Mouse (Mus musculus) kidney, embryonic 16.5 days (tissue): ENCODE data around the gene Nol9. TPM values are rescaled to one million over a fixed set of nuclear protein-coding genes. Genes with fewer than 3 reads are reported as not detected.

ENCODE experiments used
- ATAC-seq: fragments of 200-750 bp; cut with Nextera tagmentation; 2 replicates; pipeline ENCODE4 v1.8.0; 2017; ENCODE audit warnings: moderate TSS enrichment; ENCODE audit not compliant: low FRiP score, low TSS enrichment
- H3K27ac ChIP-seq: fragments of 300-500 bp; sonication (generic); 2 replicates; pipeline ENCODE4 v1.5.1; 2014; ENCODE audit warnings: low read length
- H3K27me3 ChIP-seq: fragments of 300-500 bp; sonication (generic); 2 replicates; pipeline ENCODE4 v1.6.1; 2014; ENCODE audit warnings: low read length, control low read depth, mixed read lengths; ENCODE audit not compliant: insufficient read depth
- H3K36me3 ChIP-seq: fragments of 300-500 bp; sonication (generic); 2 replicates; pipeline ENCODE4 v1.6.1; 2014; ENCODE audit warnings: low read length, control low read depth, mixed read lengths; ENCODE audit not compliant: insufficient read depth
- H3K4me1 ChIP-seq: fragments of 300-500 bp; sonication (generic); 2 replicates; pipeline ENCODE4 v1.6.1; 2014; ENCODE audit warnings: low read length, control low read depth, mixed read lengths; ENCODE audit not compliant: insufficient read depth
- H3K4me2 ChIP-seq: fragments of 300-500 bp; sonication (generic); replicated peaks from 2 replicates; pipeline ENCODE4 v1.6.1; 2014; ENCODE audit warnings: low read depth, low read length
- H3K4me3 ChIP-seq: fragments of 300-500 bp; sonication (generic); 2 replicates; pipeline ENCODE4 v1.5.1; 2014; ENCODE audit warnings: mild to moderate bottlenecking, low read length
- H3K9ac ChIP-seq: fragments of 300-500 bp; sonication (generic); replicated peaks from 2 replicates; pipeline ENCODE4 v1.6.1; 2014; ENCODE audit warnings: low read length
- H3K9me3 ChIP-seq: fragments of 300-500 bp; sonication (generic); 2 replicates; pipeline ENCODE4 v1.6.1; 2016; ENCODE audit warnings: low read length, control low read depth
- WGBS: fragments of 180-500 bp; shearing (Covaris S2); extraction: QIAGEN DNeasy Blood & Tissue Kit; methylation state at CpG from one replicate; pipeline ENCODE4 v1.1.7; 2014; 5-methylcytosine and 5-hydroxymethylcytosine counted together
- polyA plus RNA-seq: library from polyadenylated mRNA; unstranded; fragments of >200 nt; fragmentation: Nextera tagmentation; extraction: Ambion mirVana; gene quantifications from 2 replicates; pipeline ENCODE4 v1.2.1, GENCODE M21; 2015

The Nol9 gene
- polyA plus RNA-seq, 1 experiment from 2014 or later: 31.7 TPM

DNA sequence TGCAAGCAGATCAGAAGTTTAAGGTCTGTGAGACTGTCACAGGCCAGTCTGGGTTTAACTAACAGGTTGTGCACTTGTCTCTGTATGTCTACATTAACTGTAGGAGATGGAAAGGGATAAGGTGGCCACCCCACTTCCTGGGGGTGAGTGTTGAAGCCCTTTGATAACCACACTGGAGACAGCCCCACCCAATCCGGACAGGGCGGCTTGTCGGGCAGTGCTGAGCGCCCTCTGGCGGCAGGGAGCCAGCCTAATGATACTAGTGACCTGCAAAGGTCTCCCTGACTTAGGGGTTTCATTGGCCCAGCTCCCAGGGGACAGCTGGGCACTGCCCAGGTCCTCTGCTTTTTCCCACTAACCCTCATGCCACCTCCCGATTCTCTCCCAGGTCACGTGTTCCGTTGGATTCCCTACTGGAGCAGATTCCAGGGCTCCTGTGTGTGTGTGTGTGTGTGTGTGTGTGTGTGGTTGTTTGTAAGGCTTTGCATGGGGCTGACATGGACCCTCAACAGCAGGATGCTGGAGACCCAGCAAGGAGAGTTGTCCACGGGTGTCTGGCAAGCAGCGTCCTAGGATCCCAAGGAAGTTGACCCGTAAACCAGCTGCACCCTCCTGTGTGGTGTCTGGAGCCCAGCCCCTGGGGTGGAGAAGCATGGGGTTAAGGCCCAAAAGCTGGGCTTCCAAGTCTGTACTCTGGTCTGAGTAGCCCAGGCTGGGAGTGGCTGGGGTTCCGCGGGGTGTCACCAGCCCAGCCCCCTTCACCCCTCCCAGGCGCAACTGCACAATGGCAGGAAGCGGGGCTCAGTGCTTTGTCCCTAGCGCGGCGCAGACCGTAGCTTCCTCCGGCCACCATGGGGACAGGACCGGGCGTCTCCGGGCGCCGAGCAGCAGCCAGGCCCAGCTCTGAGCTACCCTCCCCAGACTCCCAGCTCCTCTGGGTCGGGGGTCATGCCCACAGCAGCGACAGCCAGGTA is 57.1 kb downstream of the Nol9 start:
- Histone ChIP-seq H3K4me3 (peak overlapping the region; percentile 39), H3K9me3 (no peaks in the 10 kb centered on the region), H3K4me2 (0 out of 2 replicates have a peak overlapping the region, but pooled peaks have one; percentile 26), H3K9ac (peak overlapping the region; percentile 50), H3K36me3 (no peaks in the 10 kb centered on the region), H3K27me3 (no peaks in the 10 kb centered on the region), H3K4me1 (peaks cover 34% of the 10 kb centered on the region), H3K27ac (peak overlapping the region; percentile 48; the same call in 1 of the 2 replicates)
- peak; percentile 41 for ATAC-seq
- 33% methylated on average over 27 of the region's 27 CpGs for WGBS

DNA sequence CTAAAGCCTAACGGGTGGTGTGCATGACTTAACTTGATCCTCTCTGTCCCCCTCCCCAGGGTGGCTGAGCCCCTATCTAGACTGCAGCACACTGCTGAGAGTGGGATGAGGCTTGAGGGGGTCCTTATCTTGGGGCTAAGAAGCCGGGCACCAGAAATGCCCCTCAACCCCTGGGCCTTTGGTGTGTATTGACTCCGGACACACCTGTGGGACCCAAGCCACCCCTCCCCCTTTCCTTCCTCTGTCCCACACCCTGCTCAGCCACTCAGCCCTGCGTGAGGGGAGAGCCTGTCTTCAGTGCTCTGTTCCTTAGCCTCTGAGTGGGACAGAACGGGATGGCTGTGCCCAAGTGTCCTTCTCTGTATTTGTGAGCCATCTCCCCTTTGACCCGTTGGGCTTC is 57.8 kb downstream of the Nol9 start:
- Histone ChIP-seq H3K27ac (peak overlapping the region; percentile 48; the same call in 1 of the 2 replicates), H3K9me3 (no peaks in the 10 kb centered on the region), H3K4me1 (peaks cover 41% of the 10 kb centered on the region), H3K36me3 (peaks cover under 1% of the 10 kb centered on the region; the same call in 1 of the 2 replicates), H3K4me3 (peak overlapping the region; percentile 39), H3K27me3 (no peaks in the 10 kb centered on the region), H3K9ac (peak overlapping the region; percentile 50), H3K4me2 (peak overlapping the region; percentile 26; the same call in 1 of the 2 replicates)
- 53% methylated on average over 6 of the region's 6 CpGs for WGBS
- no peak; the same call in 1 of the 2 replicates for ATAC-seq

DNA sequence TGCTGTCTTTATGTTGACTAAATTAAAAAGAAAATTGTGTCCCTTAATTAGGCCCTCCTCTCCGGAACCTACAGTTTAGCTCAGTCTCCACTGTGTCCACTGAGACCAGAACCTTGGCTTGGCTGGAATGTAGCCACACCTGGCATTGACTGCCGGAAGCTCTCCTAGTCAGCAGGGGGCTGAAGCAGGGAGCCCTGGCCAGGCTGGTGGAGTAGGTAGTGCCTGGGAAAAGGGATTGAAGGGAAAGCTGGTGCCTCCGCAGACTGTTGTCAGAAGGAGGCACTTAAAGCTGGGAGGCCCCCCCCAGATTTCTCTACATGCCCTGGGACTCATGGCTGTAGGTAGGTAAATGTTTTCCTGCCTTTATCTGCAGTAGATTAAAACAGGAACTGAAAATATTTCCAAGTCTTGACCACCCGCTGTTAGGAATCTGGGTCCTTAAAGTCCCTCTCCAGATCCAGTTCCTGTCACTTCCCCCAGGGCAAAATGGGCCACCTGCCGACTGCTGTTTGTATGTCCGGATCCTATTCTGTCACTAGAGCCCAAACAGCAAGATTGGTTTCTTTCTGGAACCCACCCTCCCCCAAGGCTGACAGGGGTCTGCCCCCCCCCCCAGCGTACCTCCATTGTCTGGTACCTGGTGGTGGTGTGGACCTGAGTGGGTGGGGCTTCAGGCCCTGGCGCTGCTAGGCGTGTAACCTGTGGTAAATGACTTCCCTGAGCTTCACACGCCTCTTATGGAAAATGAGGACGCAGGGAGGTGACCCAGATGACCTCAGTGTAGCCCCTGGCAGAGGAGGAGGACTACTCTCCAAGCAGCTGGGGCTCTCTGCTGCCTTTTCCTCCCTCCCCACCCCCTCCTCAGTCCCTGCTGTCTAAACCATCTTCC is 59.0 kb downstream of the Nol9 start:
- H3K9me3 ChIP-seq: no peaks in the 10 kb centered on the region
- H3K9ac ChIP-seq: no peak overlapping the region; the same call in 1 of the 2 replicates
- H3K27ac ChIP-seq: no peak overlapping the region
- 39% methylated on average over 11 of the region's 11 CpGs for WGBS
- peak overlapping the region; percentile 14 for H3K4me2 ChIP-seq
- no peaks in the 10 kb centered on the region for H3K27me3 ChIP-seq
- no peak for ATAC-seq
- peaks cover 12% of the 10 kb centered on the region; the same call in 1 of the 2 replicates for H3K36me3 ChIP-seq
- H3K4me3 ChIP-seq: peak overlapping the region; percentile 39; the same call in 1 of the 2 replicates
- H3K4me1 ChIP-seq: peaks cover 40% of the 10 kb centered on the region

DNA sequence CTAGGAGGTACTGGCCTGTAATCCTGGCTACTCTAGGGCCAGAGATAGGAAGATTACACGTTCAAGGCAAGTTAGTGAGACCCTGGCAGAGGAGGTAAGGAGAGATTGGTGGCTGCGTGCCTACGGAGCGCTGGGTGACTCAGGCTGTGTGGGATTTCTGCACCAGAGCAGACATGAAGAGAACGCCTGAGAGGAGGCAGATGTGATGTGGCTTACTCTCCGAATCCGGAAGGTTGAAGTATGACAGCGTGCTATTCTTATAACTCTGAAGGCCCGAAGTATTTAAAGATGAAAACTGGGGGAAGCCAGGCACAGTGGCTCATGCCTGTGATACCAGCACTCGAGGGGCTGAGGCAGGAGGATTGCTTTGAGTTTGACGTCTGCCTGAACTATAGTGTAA is 61.4 kb downstream of the Nol9 start:
- Histone ChIP-seq H3K4me1 (peaks cover 40% of the 10 kb centered on the region), H3K9ac (peak overlapping the region; percentile 39; the same call in 1 of the 2 replicates), H3K27me3 (no peaks in the 10 kb centered on the region), H3K36me3 (peaks cover 27% of the 10 kb centered on the region), H3K4me3 (no peak overlapping the region), H3K27ac (peak overlapping the region; percentile 74), H3K9me3 (no peaks in the 10 kb centered on the region), H3K4me2 (0 out of 2 replicates have a peak overlapping the region, but pooled peaks have one; percentile 2)
- WGBS: 50% methylated on average over 11 of the region's 11 CpGs
- ATAC-seq: no peak

DNA sequence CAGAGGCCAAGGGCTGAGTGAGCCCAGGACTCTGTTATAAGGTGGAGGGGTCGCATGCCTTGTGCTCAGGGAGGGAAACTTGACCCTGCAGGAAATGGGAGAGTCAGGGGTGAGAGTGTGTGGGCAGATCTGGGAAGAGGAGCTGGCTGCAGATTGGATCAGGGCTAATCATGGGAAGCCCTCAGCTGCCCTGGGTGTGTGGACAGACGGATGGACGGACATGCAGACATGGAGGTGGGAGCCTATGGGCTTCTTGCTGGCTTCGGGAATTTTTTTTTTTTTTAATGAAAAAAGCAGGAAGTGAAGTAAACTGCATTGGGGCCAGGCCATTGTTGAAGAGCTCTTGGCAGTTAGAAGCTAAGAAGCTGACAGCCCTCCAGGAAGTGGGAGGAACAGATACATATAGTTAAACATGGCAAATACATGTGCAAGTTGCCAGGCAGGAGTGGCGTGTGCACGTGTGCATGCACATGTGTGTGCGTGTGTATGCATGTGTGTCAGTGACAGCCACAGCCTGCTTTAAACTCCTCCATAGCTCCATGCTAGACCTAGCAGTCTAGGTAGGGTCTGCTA is 62.0 kb downstream of the Nol9 start:
- Histone ChIP-seq H3K4me1 (peaks cover 40% of the 10 kb centered on the region), H3K36me3 (peaks cover 32% of the 10 kb centered on the region), H3K9me3 (no peaks in the 10 kb centered on the region), H3K4me2 (0 out of 2 replicates have a peak overlapping the region, but pooled peaks have one; percentile 2), H3K27ac (peak overlapping the region; percentile 74), H3K4me3 (no peak overlapping the region), H3K9ac (peak overlapping the region; percentile 39; the same call in 1 of the 2 replicates), H3K27me3 (no peaks in the 10 kb centered on the region)
- 34% methylated on average over 7 of the region's 7 CpGs for WGBS
- peak; percentile 17; the same call in 1 of the 2 replicates for ATAC-seq

DNA sequence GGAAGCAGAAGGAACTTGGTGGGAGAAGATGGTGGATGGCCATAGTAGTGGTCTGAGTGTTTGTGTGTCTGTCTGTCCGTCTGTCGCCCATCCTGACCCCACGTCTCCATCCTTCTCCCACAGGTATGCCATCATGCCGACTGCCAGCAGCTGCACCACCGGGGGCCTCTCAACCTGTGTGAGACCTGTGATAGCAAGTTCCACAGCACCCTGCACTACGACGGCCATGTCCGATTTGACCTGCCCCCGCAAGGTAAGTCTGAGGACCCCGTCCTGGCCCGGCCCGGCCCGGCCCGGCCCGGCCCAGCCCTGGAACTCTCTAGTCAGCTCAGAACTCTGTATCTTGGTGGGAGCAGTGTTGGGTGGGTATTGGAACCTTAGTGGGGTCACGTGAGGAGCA is 62.8 kb downstream of the Nol9 start:
- H3K9me3 ChIP-seq: no peaks in the 10 kb centered on the region
- H3K4me3 ChIP-seq: no peak overlapping the region
- H3K4me2 ChIP-seq: no peak overlapping the region
- no peak for ATAC-seq
- H3K36me3 ChIP-seq: peaks cover 37% of the 10 kb centered on the region
- H3K4me1 ChIP-seq: peaks cover 43% of the 10 kb centered on the region
- H3K9ac ChIP-seq: no peak overlapping the region
- 90% methylated on average over 16 of the region's 16 CpGs for WGBS
- peak overlapping the region; percentile 74; the same call in 1 of the 2 replicates for H3K27ac ChIP-seq
- H3K27me3 ChIP-seq: no peaks in the 10 kb centered on the region

DNA sequence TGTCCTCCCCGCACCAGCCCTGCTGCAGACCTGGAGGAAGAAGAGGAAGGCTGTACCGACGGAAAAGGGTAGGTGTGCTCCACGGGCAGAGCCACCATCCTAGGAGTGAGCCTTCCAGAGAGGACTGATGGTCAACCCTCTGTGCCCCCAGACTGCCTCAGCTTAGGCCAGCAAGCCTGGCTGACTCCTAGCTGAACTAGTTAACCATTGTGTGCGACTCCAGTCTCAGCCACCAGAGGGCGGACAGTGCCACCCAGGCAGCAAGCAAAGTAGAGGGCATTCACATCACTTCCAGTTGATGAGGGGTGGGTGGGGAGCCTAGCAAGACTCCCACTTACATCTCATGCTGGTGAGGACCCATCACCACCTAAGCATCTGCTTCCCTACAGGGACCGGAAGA is 63.9 kb downstream of the Nol9 start:
- peaks cover 39% of the 10 kb centered on the region for H3K36me3 ChIP-seq
- WGBS: 43% methylated on average over 7 of the region's 7 CpGs

DNA sequence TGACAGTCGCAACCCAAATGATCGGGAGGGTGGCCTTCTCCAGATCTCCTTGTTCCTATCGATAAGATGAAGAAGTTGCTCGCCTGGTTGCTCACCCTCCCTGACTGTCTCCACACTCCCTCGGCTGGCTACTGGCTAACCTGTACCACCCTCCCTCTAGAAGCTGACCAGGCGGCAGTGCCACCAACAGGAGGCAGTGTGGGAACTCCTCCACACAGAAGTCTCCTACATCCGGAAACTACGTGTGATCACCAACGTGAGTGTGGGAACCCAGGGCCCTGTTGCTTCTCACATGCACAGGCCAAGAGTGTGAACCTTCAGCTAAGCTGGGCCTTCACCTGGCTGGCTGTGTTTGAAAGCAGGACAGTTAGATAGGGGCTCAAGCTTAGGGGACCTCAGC is 67.6 kb downstream of the Nol9 start:
- peak overlapping the region; percentile 76 for H3K27ac ChIP-seq
- H3K4me1 ChIP-seq: peaks cover 37% of the 10 kb centered on the region
- ATAC-seq: no peak
- H3K9me3 ChIP-seq: no peaks in the 10 kb centered on the region
- H3K4me2 ChIP-seq: peak overlapping the region; percentile 72; the same call in 1 of the 2 replicates
- no peaks in the 10 kb centered on the region for H3K27me3 ChIP-seq
- H3K4me3 ChIP-seq: no peak overlapping the region
- WGBS: 62% methylated on average over 9 of the region's 9 CpGs
- peaks cover 51% of the 10 kb centered on the region for H3K36me3 ChIP-seq
- no peak overlapping the region; the same call in 1 of the 2 replicates for H3K9ac ChIP-seq

More for the DNA sequence above, 63.9 kb downstream of the Nol9 start:
- no peaks in the 10 kb centered on the region for H3K27me3 ChIP-seq
- no peak for ATAC-seq
- no peak overlapping the region for H3K4me2 ChIP-seq
- peaks cover 45% of the 10 kb centered on the region for H3K4me1 ChIP-seq
- no peak overlapping the region for H3K4me3 ChIP-seq
- H3K9me3 ChIP-seq: no peaks in the 10 kb centered on the region
- H3K9ac ChIP-seq: no peak overlapping the region
- no peak overlapping the region for H3K27ac ChIP-seq

DNA sequence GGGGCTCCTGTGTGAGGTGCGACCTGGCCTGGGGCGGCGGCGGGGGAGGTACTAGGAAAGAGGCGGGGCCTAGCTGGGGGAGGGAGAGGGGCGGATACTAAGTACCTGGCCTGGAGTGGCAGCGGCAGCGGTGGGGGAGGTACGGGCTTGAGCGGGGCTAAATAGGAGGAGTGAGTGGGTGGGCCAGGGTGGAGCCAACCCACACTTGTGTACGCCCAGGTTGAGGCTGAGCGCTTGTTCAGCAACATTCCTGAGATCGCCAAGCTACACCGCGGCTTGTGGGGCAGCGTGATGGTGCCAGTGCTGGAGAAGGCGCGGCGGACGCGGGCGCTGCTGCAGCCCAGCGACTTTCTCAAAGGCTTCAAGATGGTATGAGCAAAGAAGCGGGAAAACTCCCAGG is 68.4 kb downstream of the Nol9 start:
- Histone ChIP-seq H3K27me3 (no peaks in the 10 kb centered on the region), H3K27ac (peak overlapping the region; percentile 96), H3K4me2 (peak overlapping the region; percentile 72), H3K36me3 (peaks cover 51% of the 10 kb centered on the region), H3K4me1 (peaks cover 36% of the 10 kb centered on the region), H3K4me3 (peak overlapping the region; percentile 49), H3K9ac (peak overlapping the region; percentile 68), H3K9me3 (no peaks in the 10 kb centered on the region)
- 18% methylated on average over 23 of the region's 24 CpGs for WGBS
- peak; percentile 90 for ATAC-seq
